13 mouse cellular contexts compared by ENCODE assay signal in the genomic region with DNA sequence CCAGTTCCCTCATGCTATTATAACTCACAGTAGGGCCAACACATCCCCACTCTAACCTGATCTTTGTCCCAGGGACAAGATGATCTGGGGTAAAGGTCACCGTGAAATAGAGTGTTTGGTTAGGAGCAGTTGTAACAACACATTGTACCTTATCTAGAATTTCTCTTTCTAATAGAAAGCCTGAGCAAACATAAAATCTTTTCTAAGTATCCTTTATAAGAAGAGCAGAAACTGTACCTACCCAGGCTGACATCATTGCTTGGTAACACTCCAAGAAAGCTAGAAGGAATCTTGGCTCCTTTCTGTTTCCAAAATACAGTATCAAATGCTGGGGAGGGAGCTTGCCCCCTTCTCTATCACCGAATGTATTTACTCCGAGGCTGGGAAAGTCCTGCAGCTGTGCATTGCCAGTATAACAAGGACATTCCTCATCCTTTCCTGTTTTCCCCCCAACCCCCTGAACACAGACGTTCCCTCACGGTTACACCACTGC.
DNase-seq lines count a peak whose midpoint lies in the region; ATAC-seq and TF ChIP-seq lines count a peak whose summit lies in the region.
"Had no signal": no experiment of that assay in that cellular context is flagged by ENCODE, and none has a peak within 500 bp of the region (broad histone marks: within the 10 kb centered on the region; RNA-seq: fewer than 3 reads in every experiment).

No protein-coding gene starts in this region.

- no peaks in the 10 kb centered on the region for H3K9me3 ChIP-seq in heart, embryonic 12.5 days (replicated peaks)
- no peaks in the 10 kb centered on the region for H3K9me3 ChIP-seq in lung, postnatal 0 days (ENCODE audit: low read length)
- H3K9me3 ChIP-seq in forebrain, embryonic 13.5 days (replicated peaks) = no peaks in the 10 kb centered on the region

- TF ChIP-seq POLR2A in heart, adult 2 months (IDR thresholded peaks at IDR 0.05; ENCODE audit: insufficient read depth, low read depth, low read length) = no peak

- H3K36me3 ChIP-seq in heart, embryonic 12.5 days = no peaks in the 10 kb centered on the region
- 0 out of 2 replicates have a peak, but pooled peaks cover 2% of the 10 kb centered on the region for H3K36me3 ChIP-seq in heart, adult 2 months (ENCODE audit: control insufficient read depth, insufficient read depth, low read length)
- no peaks in the 10 kb centered on the region for H3K36me3 ChIP-seq in lung, postnatal 0 days (ENCODE audit: insufficient read depth, low read length)
- no peaks in the 10 kb centered on the region for H3K36me3 ChIP-seq in forebrain, embryonic 13.5 days (ENCODE audit: poor library complexity, severe bottlenecking)

- peak overlapping the region; percentile 63 for H3K27ac ChIP-seq in heart, embryonic 12.5 days (ENCODE audit: poor library complexity, severe bottlenecking)
- no peak overlapping the region for H3K27ac ChIP-seq in heart, adult 2 months
- H3K27ac ChIP-seq in lung, postnatal 0 days (ENCODE audit: low read length) = no peak overlapping the region
- no peak overlapping the region for H3K27ac ChIP-seq in forebrain, embryonic 13.5 days
- H3K27ac ChIP-seq: layer of hippocampus, adult 2 months had no signal

- no peak overlapping the region for H3K9ac ChIP-seq in heart, embryonic 12.5 days
- H3K9ac ChIP-seq in heart, adult 2 months (ENCODE audit: low read depth, low read length) = no peak overlapping the region
- H3K9ac ChIP-seq in lung, postnatal 0 days (replicated peaks; ENCODE audit: low read depth) = no peak overlapping the region
- H3K9ac ChIP-seq in forebrain, embryonic 13.5 days = no peak overlapping the region

- no peaks in the 10 kb centered on the region for H3K27me3 ChIP-seq in heart, embryonic 12.5 days (replicated peaks)
- no peaks in the 10 kb centered on the region for H3K27me3 ChIP-seq in heart, adult 2 months (ENCODE audit: control insufficient read depth, insufficient read depth, low read length)
- H3K27me3 ChIP-seq in lung, postnatal 0 days (replicated peaks; ENCODE audit: insufficient read depth, low read length) = no peaks in the 10 kb centered on the region
- H3K27me3 ChIP-seq in forebrain, embryonic 13.5 days = no peaks in the 10 kb centered on the region

- no peak for DNase-seq in heart, adult 2 months
- DNase-seq in right cerebral cortex, adult 18-20 months = peak; percentile 54
- DNase-seq in right cerebral cortex, postnatal 14 days = no peak
- peak; percentile 71 for DNase-seq in lung, postnatal 0 days (ENCODE audit: low spot score)
- DNase-seq in cerebellum, postnatal 14 days = no peak
- DNase-seq: adrenal gland, postnatal 14 days; cerebellum, adult 18-20 months; gastrocnemius, postnatal 14 days had no signal

- ATAC-seq in heart, embryonic 12.5 days (ENCODE audit: insufficient number of reproducible peaks, low FRiP score) = peak; percentile 80
- peak; percentile 80 for ATAC-seq in lung, postnatal 0 days
- ATAC-seq in erythroblast, adult 5-6 weeks (replicated peaks; ENCODE audit: low FRiP score, poor library complexity, severe bottlenecking) = no peak
- ATAC-seq in forebrain, embryonic 13.5 days = no peak

- TF ChIP-seq CTCF in heart, adult 2 months (IDR thresholded peaks at IDR 0.05) = no peak
- no peak for TF ChIP-seq CTCF in lung, postnatal 0 days (IDR thresholded peaks at IDR 0.05)

- intact Hi-C loops in heart, adult 2 months (cut with DNase I) = loop anchor here (5.0 kb wide), 1 partner anchor 113 kb away; no protein-coding TSS in a partner anchor

- 0 out of 2 replicates have a peak, but pooled peaks cover 3% of the 10 kb centered on the region for H3K4me1 ChIP-seq in heart, embryonic 12.5 days (replicated peaks)
- peaks cover 1% of the 10 kb centered on the region; the same call in 1 of the 2 replicates for H3K4me1 ChIP-seq in heart, adult 2 months (ENCODE audit: control insufficient read depth, insufficient read depth, low read length)
- 0 out of 2 replicates have a peak, but pooled peaks cover 4% of the 10 kb centered on the region for H3K4me1 ChIP-seq in lung, postnatal 0 days (ENCODE audit: insufficient read depth, low read depth, low read length)
- H3K4me1 ChIP-seq in forebrain, embryonic 13.5 days = no peaks in the 10 kb centered on the region

- 29% methylated on average over 5 of the region's 5 CpGs for WGBS in heart, embryonic 12.5 days
- WGBS in heart, adult 2 months = 10% methylated on average over 5 of the region's 5 CpGs
- 22% methylated on average over 5 of the region's 5 CpGs for WGBS in lung, postnatal 0 days
- WGBS in forebrain, embryonic 13.5 days = 74% methylated on average over 5 of the region's 5 CpGs

- no peak for TF ChIP-seq EP300 in heart, adult 2 months (IDR thresholded peaks at IDR 0.05; ENCODE audit: insufficient read depth, low read depth, low read length)
- TF ChIP-seq EP300 in lung, postnatal 0 days (IDR thresholded peaks at IDR 0.05) = peak; percentile 88

- H3K4me2 ChIP-seq in heart, embryonic 12.5 days = no peak overlapping the region
- no peak overlapping the region for H3K4me2 ChIP-seq in lung, postnatal 0 days (replicated peaks; ENCODE audit: low read depth, low read length)
- no peak overlapping the region for H3K4me2 ChIP-seq in forebrain, embryonic 13.5 days

- H3K79me2 ChIP-seq in heart, adult 2 months (replicated peaks; ENCODE audit: control insufficient read depth, insufficient read depth, low read length) = no peaks in the 10 kb centered on the region

- H3K4me3 ChIP-seq in heart, embryonic 12.5 days = no peak overlapping the region
- no peak overlapping the region for H3K4me3 ChIP-seq in heart, adult 2 months
- no peak overlapping the region for H3K4me3 ChIP-seq in lung, postnatal 0 days (ENCODE audit: low read depth, low read length)
- H3K4me3 ChIP-seq in forebrain, embryonic 13.5 days = no peak overlapping the region
- H3K4me3 ChIP-seq: erythroblast, embryonic 14.5 days; layer of hippocampus, adult 2 months had no signal

Comparison
In these comparisons a context has a peak if more than half of its experiments do, and no peak if none do; other contexts are left out.
1. DNase-seq: peak in right cerebral cortex, adult 18-20 months (single experiment) and lung, postnatal 0 days (single experiment); none in heart, adult 2 months (0 of 2), right cerebral cortex, postnatal 14 days (single experiment) and cerebellum, postnatal 14 days (0 of 2).
2. ATAC-seq: peak in heart, embryonic 12.5 days (single experiment) and lung, postnatal 0 days (single experiment); none in erythroblast, adult 5-6 weeks (single experiment) and forebrain, embryonic 13.5 days (single experiment).